Mouse (Mus musculus) bone marrow macrophage, adult 2 months (primary cell): ENCODE data around the gene Nsmce3.

Experiments used
- CTCF ChIP-seq: IDR thresholded peaks from 2 replicates; pipeline ENCODE4 v1.5.1; 2012; ENCODE audit warnings: low read depth, mild to moderate bottlenecking, low read length, moderate library complexity
- POLR2A ChIP-seq: IDR thresholded peaks from 2 replicates; pipeline ENCODE4 v1.6.1; 2012; ENCODE audit warnings: mild to moderate bottlenecking, low read depth, low read length, borderline replicate concordance

- TF ChIP-seq CTCF = no peak
- TF ChIP-seq POLR2A = no peak
Measured at GRCm38 (mm10) chr7:64830214-64830995, 42.4 kb downstream of the Nsmce3 start.
